Mouse (Mus musculus) forebrain, embryonic 13.5 days (tissue): ENCODE data around the gene Btbd35f13. TPM values are rescaled to one million over a fixed set of nuclear protein-coding genes. Genes with fewer than 3 reads are reported as not detected.
"Not testable (repeated sequence)": the region's sequence is repeated elsewhere in the genome, so short reads cannot be mapped to it uniquely, and the experiment has no call there.

ENCODE experiments used
- ATAC-seq: fragments of 200-750 bp; cut with Nextera tagmentation; 2 replicates; pipeline ENCODE4 v1.8.0; 2017
- H3K27ac ChIP-seq: fragments of 300-500 bp; sonication (generic); 2 replicates; pipeline ENCODE4 v1.5.1; 2015; ENCODE audit warnings: inconsistent platforms, mild to moderate bottlenecking, moderate library complexity
- H3K27me3 ChIP-seq: fragments of 300-500 bp; sonication (generic); 2 replicates; pipeline ENCODE4 v1.6.1; 2015; ENCODE audit warnings: mild to moderate bottlenecking, inconsistent platforms
- H3K36me3 ChIP-seq: fragments of 300-500 bp; sonication (generic); 2 replicates; pipeline ENCODE4 v1.6.1; 2015; ENCODE audit warnings: mild to moderate bottlenecking, inconsistent platforms; ENCODE audit not compliant: poor library complexity, severe bottlenecking
- H3K4me1 ChIP-seq: fragments of 300-500 bp; sonication (generic); 2 replicates; pipeline ENCODE4 v1.6.1; 2015; ENCODE audit warnings: inconsistent platforms
- H3K4me2 ChIP-seq: fragments of 300-500 bp; sonication (generic); 2 replicates; pipeline ENCODE4 v1.6.1; 2015; ENCODE audit warnings: inconsistent platforms, mild to moderate bottlenecking, moderate library complexity
- H3K4me3 ChIP-seq: fragments of 300-500 bp; sonication (generic); 2 replicates; pipeline ENCODE4 v1.5.1; 2015; ENCODE audit warnings: mild to moderate bottlenecking, inconsistent platforms
- H3K9ac ChIP-seq: fragments of 300-500 bp; sonication (generic); 2 replicates; pipeline ENCODE4 v1.6.1; 2015; ENCODE audit warnings: mild to moderate bottlenecking, inconsistent platforms
- H3K9me3 ChIP-seq: fragments of 300-500 bp; sonication (generic); replicated peaks from 2 replicates; pipeline ENCODE4 v1.6.1; 2016; ENCODE audit warnings: inconsistent platforms
- WGBS: fragments of 180-500 bp; shearing (Covaris S2); methylation state at CpG from one replicate; pipeline ENCODE4 v1.1.7; 2015; 5-methylcytosine and 5-hydroxymethylcytosine counted together
- polyA plus RNA-seq: library from polyadenylated mRNA; unstranded; fragments of >200 nt; fragmentation: Nextera tagmentation; extraction: Ambion mirVana; gene quantifications from 2 replicates; pipeline ENCODE4 v1.2.1, GENCODE M21; 2015

The Btbd35f13 gene
- not detected in 2 replicates for polyA plus RNA-seq

DNA sequence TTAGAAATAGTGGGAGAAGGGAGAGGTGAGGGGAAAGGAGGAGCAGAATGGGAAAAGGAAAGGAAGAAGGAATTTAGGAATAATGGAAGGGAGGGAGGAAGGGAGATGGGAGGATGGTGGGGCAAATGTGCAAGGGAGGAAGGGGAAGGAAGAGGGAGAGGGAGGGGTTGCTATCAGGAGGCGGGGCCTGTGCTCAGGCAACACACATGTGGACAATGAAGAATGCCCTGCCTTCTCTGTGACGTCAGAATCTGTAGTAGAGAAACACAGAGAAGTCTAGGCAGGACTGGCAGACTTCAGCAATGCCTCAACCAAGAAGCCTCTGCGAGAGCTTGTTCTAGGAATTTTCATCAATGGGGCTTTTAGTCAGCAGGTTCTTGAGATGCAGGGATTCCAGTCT lies at the start of gene Btbd35f13:
Gene Btbd35f13 (plus strand): TSS at position 301 of the 400 bp plus-strand sequence.
- not testable (repeated sequence) for ATAC-seq, H3K27ac ChIP-seq, H3K27me3 ChIP-seq, H3K9ac ChIP-seq, H3K4me3 ChIP-seq, H3K4me1 ChIP-seq, H3K9me3 ChIP-seq, H3K36me3 ChIP-seq, H3K4me2 ChIP-seq
- WGBS, result 67% methylated on average over 2 of the region's 3 CpGs

DNA sequence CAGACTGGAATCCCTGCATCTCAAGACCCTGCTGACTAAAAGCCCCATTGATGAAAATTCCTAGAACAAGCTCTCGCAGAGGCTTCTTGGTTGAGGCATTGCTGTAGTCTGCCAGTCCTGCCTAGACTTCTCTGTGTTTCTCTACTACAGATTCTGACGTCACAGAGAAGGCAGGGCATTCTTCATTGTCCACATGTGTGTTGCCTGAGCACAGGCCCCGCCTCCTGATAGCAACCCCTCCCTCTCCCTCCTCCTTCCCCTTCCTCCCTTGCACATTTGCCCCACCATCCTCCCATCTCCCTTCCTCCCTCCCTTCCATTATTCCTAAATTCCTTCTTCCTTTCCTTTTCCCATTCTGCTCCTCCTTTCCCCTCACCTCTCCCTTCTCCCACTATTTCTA lies 45.3 kb downstream of the Btbd35f13 start, which contains the start of gene Btbd35f14:
Gene Btbd35f14 (minus strand): TSS at position 101 of the 400 bp plus-strand sequence.
- H3K4me2 ChIP-seq, H3K27me3 ChIP-seq, H3K4me1 ChIP-seq, H3K9me3 ChIP-seq, H3K27ac ChIP-seq, H3K36me3 ChIP-seq, ATAC-seq, H3K4me3 ChIP-seq, H3K9ac ChIP-seq: not testable (repeated sequence)
- WGBS, result no CpG with 5 or more reads among the region's 3 CpGs

Other genes starting within 250 kb of the Btbd35f13 start
- not detected in 2 replicates for gene Btbd35f15, start 79.9 kb upstream of the Btbd35f13 start, polyA plus RNA-seq
- not detected in 2 replicates for gene Btbd35f14, start 45.2 kb downstream of the Btbd35f13 start, polyA plus RNA-seq